Mouse (Mus musculus) bone marrow macrophage, adult 2 months (primary cell): ENCODE results near the gene Rrm1.

Experiments
- CTCF ChIP-seq: IDR thresholded peaks from 2 replicates; pipeline ENCODE4 v1.5.1; 2012; ENCODE audit warnings: low read depth, mild to moderate bottlenecking, low read length, moderate library complexity
- POLR2A ChIP-seq: IDR thresholded peaks from 2 replicates; pipeline ENCODE4 v1.6.1; 2012; ENCODE audit warnings: mild to moderate bottlenecking, low read depth, low read length, borderline replicate concordance

- no peak for TF ChIP-seq CTCF
- TF ChIP-seq POLR2A, result no peak
Measured at GRCm38 (mm10) chr7:102477377-102477776, 35.9 kb downstream of the Rrm1 start.
